Mouse (Mus musculus) lung, adult 2 months (tissue): ENCODE measurements around the gene Msh4. TPM values are rescaled to one million over a fixed set of nuclear protein-coding genes. Genes with fewer than 3 reads are reported as not detected.
A peak's percentile ranks its signal among the peaks of the same experiment; 100 is the strongest.
"Not testable (repeated sequence)": the region's sequence is repeated elsewhere in the genome, so short reads cannot be mapped to it uniquely, and the experiment has no call there.

Source experiments
- DNase-seq: peaks from one replicate; pipeline ENCODE4 v3.0.0; 2022
- H3K4me1 ChIP-seq: fragments of 200-500 bp; 2 replicates; pipeline ENCODE4 v1.6.1; 2011; ENCODE audit warnings: low read length; ENCODE audit not compliant: control insufficient read depth, insufficient read depth
- H3K4me3 ChIP-seq: fragments of 200-500 bp; replicated peaks from 2 replicates; pipeline ENCODE3; 2011; ENCODE audit warnings: low read depth, mild to moderate bottlenecking, control low read depth, low read length; ENCODE audit errors: extremely low read depth
- CTCF ChIP-seq: fragments of 200-500 bp; IDR thresholded peaks from 2 replicates; pipeline ENCODE4 v1.5.1; 2011; ENCODE audit warnings: mild to moderate bottlenecking, low read length, control low read depth; ENCODE audit not compliant: insufficient read depth
- POLR2A ChIP-seq: fragments of 200-500 bp; IDR thresholded peaks from 2 replicates; pipeline ENCODE4 v1.6.1; 2011; ENCODE audit warnings: low read depth, mild to moderate bottlenecking, control low read depth, low read length, borderline replicate concordance; ENCODE audit errors: extremely low read depth
- WGBS: fragments of 180-500 bp; shearing (Covaris S2); methylation state at CpG from one replicate; pipeline ENCODE4 v1.1.7; 2018; 5-methylcytosine and 5-hydroxymethylcytosine counted together
- polyA plus RNA-seq: library from polyadenylated mRNA; depleted of rRNA; stranded (reverse); fragments of >200 nt; gene quantifications from 2 replicates; pipeline ENCODE4 v1.2.3, GENCODE M21; 2012

Msh4 gene
- polyA plus RNA-seq, 1 experiment, result 0.05 TPM

GRCm38 (mm10) chr3:153837593-153837992 is 68.3 kb downstream of the Msh4 start:
- no peak for DNase-seq
- no peak for TF ChIP-seq CTCF
- TF ChIP-seq POLR2A, result no peak
- no peaks in the 10 kb centered on the region for H3K4me1 ChIP-seq
- 50% methylated on average over 4 of the region's 4 CpGs for WGBS
- no peak overlapping the region for H3K4me3 ChIP-seq

GRCm38 (mm10) chr3:153836316-153836715 is 69.6 kb downstream of the Msh4 start:
- H3K4me1 ChIP-seq, result no peaks in the 10 kb centered on the region
- WGBS, result 81% methylated on average over 3 of the region's 3 CpGs
- TF ChIP-seq CTCF (no peak), POLR2A (no peak)
- DNase-seq, result no peak
- no peak overlapping the region for H3K4me3 ChIP-seq

- no peak overlapping the region for H3K4me3 ChIP-seq
- TF ChIP-seq POLR2A, result no peak
- TF ChIP-seq CTCF, result peak; percentile 84
- no peaks in the 10 kb centered on the region for H3K4me1 ChIP-seq
- peak; percentile 47 for DNase-seq
- WGBS, result 61% methylated on average over 7 of the region's 7 CpGs
These were observed 70.4 kb downstream of the Msh4 start for GRCm38 (mm10) chr3:153835455-153836086.

- TF ChIP-seq CTCF, result no peak
- TF ChIP-seq POLR2A, result no peak
- Histone ChIP-seq H3K4me3 (no peak overlapping the region), H3K4me1 (no peaks in the 10 kb centered on the region)
- DNase-seq, result no peak
- 87% methylated on average over 4 of the region's 4 CpGs for WGBS
These were observed 71.9 kb downstream of the Msh4 start for GRCm38 (mm10) chr3:153834071-153834470.

GRCm38 (mm10) chr3:153832654-153832945 is 73.3 kb downstream of the Msh4 start:
- 84% methylated on average over 6 of the region's 6 CpGs for WGBS
- TF ChIP-seq CTCF (no peak), POLR2A (no peak)
- Histone ChIP-seq H3K4me3 (no peak overlapping the region), H3K4me1 (no peaks in the 10 kb centered on the region)
- no peak for DNase-seq

- no peak for TF ChIP-seq CTCF
- no peak for TF ChIP-seq POLR2A
- no peak for DNase-seq
- Histone ChIP-seq H3K4me1 (no peaks in the 10 kb centered on the region), H3K4me3 (no peak overlapping the region)
- WGBS, result 78% methylated on average over 4 of the region's 4 CpGs
These were observed 73.9 kb downstream of the Msh4 start for GRCm38 (mm10) chr3:153831873-153832653.

- Histone ChIP-seq H3K4me1 (no peaks in the 10 kb centered on the region), H3K4me3 (no peak overlapping the region)
- DNase-seq, result no peak
- 71% methylated on average over 11 of the region's 11 CpGs for WGBS
- peak; percentile 22; the same call in 1 of the 2 replicates for TF ChIP-seq CTCF
- TF ChIP-seq POLR2A, result no peak
These were observed 74.7 kb downstream of the Msh4 start for GRCm38 (mm10) chr3:153831014-153831872.

- H3K4me1 ChIP-seq, H3K4me3 ChIP-seq, DNase-seq: not testable (repeated sequence)
- 95% methylated on average over 3 of the region's 3 CpGs for WGBS
These were observed 76.2 kb downstream of the Msh4 start for GRCm38 (mm10) chr3:153829788-153830187.

- H3K4me1 ChIP-seq, result 0 out of 2 replicates have a peak, but pooled peaks cover 3% of the 10 kb centered on the region
- H3K4me3 ChIP-seq, result no peak overlapping the region
- DNase-seq, result no peak
- 46% methylated on average over 6 of the region's 6 CpGs for WGBS
- no peak for TF ChIP-seq POLR2A
- no peak for TF ChIP-seq CTCF
These were observed 79.3 kb downstream of the Msh4 start for GRCm38 (mm10) chr3:153826616-153827015.
